Mouse (Mus musculus) heart, postnatal 0 days (tissue): ENCODE data around the gene Zfp619. TPM values are rescaled to one million over a fixed set of nuclear protein-coding genes. Genes with fewer than 3 reads are reported as not detected.

Source experiments
- ATAC-seq: fragments of 200-750 bp; cut with Nextera tagmentation; 2 replicates; pipeline ENCODE4 v1.8.0; 2017; ENCODE audit warnings: low read depth, moderate number of reproducible peaks, moderate library complexity; ENCODE audit not compliant: insufficient read depth
- DNase-seq: peaks from one replicate; pipeline ENCODE4 v3.0.0-alpha.2; 2016; ENCODE audit warnings: low spot score
- H3K27ac ChIP-seq: fragments of 300-500 bp; sonication (generic); 2 replicates; pipeline ENCODE4 v1.5.1; 2014; ENCODE audit warnings: low read depth, mild to moderate bottlenecking
- H3K27me3 ChIP-seq: fragments of 300-500 bp; sonication (generic); 2 replicates; pipeline ENCODE4 v1.6.1; 2014; ENCODE audit warnings: low read length, mixed read lengths; ENCODE audit not compliant: control insufficient read depth, insufficient read depth
- H3K36me3 ChIP-seq: fragments of 300-500 bp; sonication (generic); replicated peaks from 2 replicates; pipeline ENCODE4 v1.6.1; 2014; ENCODE audit warnings: low read length, mixed read lengths; ENCODE audit not compliant: control insufficient read depth, insufficient read depth
- H3K4me1 ChIP-seq: fragments of 300-500 bp; sonication (generic); 2 replicates; pipeline ENCODE4 v1.6.1; 2014; ENCODE audit warnings: antibody characterized with exemption; ENCODE audit not compliant: control insufficient read depth, insufficient read depth
- H3K4me2 ChIP-seq: fragments of 300-500 bp; sonication (generic); 2 replicates; pipeline ENCODE4 v1.6.1; 2014; ENCODE audit warnings: low read depth, mild to moderate bottlenecking, low read length, moderate library complexity
- H3K4me3 ChIP-seq: fragments of 300-500 bp; sonication (generic); 2 replicates; pipeline ENCODE4 v1.5.1; 2014; ENCODE audit warnings: low read depth, low read length
- H3K9ac ChIP-seq: fragments of 300-500 bp; sonication (generic); replicated peaks from 2 replicates; pipeline ENCODE4 v1.6.1; 2014; ENCODE audit warnings: low read depth, low read length, mixed read lengths
- H3K9me3 ChIP-seq: fragments of 300-500 bp; sonication (generic); replicated peaks from 2 replicates; pipeline ENCODE4 v1.6.1; 2016; ENCODE audit warnings: low read length; ENCODE audit not compliant: control insufficient read depth
- CTCF ChIP-seq: IDR thresholded peaks from 2 replicates; pipeline ENCODE4 v1.5.1; 2016; ENCODE audit warnings: antibody characterized with exemption, control low read depth, low read depth
- EP300 ChIP-seq: IDR thresholded peaks from 2 replicates; pipeline ENCODE4 v1.6.1; 2016; ENCODE audit warnings: antibody characterized with exemption, low read depth
- WGBS: fragments of 180-500 bp; shearing (Covaris S2); extraction: QIAGEN DNeasy Blood & Tissue Kit; methylation state at CpG from one replicate; pipeline ENCODE4 v1.1.7; 2014; 5-methylcytosine and 5-hydroxymethylcytosine counted together
- polyA plus RNA-seq: library from polyadenylated mRNA; unstranded; fragments of >200 nt; fragmentation: Nextera tagmentation; extraction: Ambion mirVana; gene quantifications from 2 replicates; pipeline ENCODE4 v1.2.1, GENCODE M21; 2015
- total RNA-seq: library from RNA; depleted of rRNA; stranded (reverse); fragments of >200 nt; gene quantifications from 2 replicates; pipeline ENCODE4 v1.2.3, GENCODE M21; 2014; ENCODE audit warnings: low replicate concordance

The Zfp619 gene
- total and polyA plus RNA-seq, 2 experiments from 2014 or later = 0.72 to 4.1 TPM

- Histone ChIP-seq H3K4me2 (peak overlapping the region; percentile 83), H3K36me3 (no peaks in the 10 kb centered on the region), H3K9me3 (no peaks in the 10 kb centered on the region), H3K9ac (peak overlapping the region; percentile 88), H3K4me1 (peaks cover 20% of the 10 kb centered on the region), H3K4me3 (peak overlapping the region; percentile 81), H3K27ac (peak overlapping the region; percentile 98), H3K27me3 (no peaks in the 10 kb centered on the region)
- peak; percentile 51 for TF ChIP-seq CTCF
- no peak for TF ChIP-seq EP300
- ATAC-seq = peak; percentile 90
- peak; percentile 91 for DNase-seq
- under 1% methylated on average over 41 of the region's 43 CpGs for WGBS
These were observed 26.9 kb downstream of the Zfp619 start for GRCm38 (mm10) chr7:39544242-39545111.

- H3K9me3 ChIP-seq = no peaks in the 10 kb centered on the region
- no peaks in the 10 kb centered on the region for H3K36me3 ChIP-seq
- DNase-seq (no peak), ATAC-seq (no peak; the same call in 1 of the 2 replicates)
- peak overlapping the region; percentile 98 for H3K27ac ChIP-seq
- TF ChIP-seq CTCF = no peak
- no peak for TF ChIP-seq EP300
- H3K4me3 ChIP-seq = peak overlapping the region; percentile 81
- H3K27me3 ChIP-seq = no peaks in the 10 kb centered on the region
- peaks cover 20% of the 10 kb centered on the region for H3K4me1 ChIP-seq
- peak overlapping the region; percentile 88 for H3K9ac ChIP-seq
- H3K4me2 ChIP-seq = peak overlapping the region; percentile 83
- 48% methylated on average over 10 of the region's 10 CpGs for WGBS
These were observed 27.6 kb downstream of the Zfp619 start for GRCm38 (mm10) chr7:39545134-39545533.

- no peaks in the 10 kb centered on the region for H3K36me3 ChIP-seq
- DNase-seq (no peak), ATAC-seq (no peak)
- no peak overlapping the region for H3K9ac ChIP-seq
- H3K9me3 ChIP-seq = no peaks in the 10 kb centered on the region
- no peaks in the 10 kb centered on the region for H3K27me3 ChIP-seq
- 65% methylated on average over 2 of the region's 2 CpGs for WGBS
- no peak overlapping the region for H3K4me2 ChIP-seq
- no peak overlapping the region for H3K4me3 ChIP-seq
- no peak overlapping the region for H3K27ac ChIP-seq
- no peak for TF ChIP-seq EP300
- no peak for TF ChIP-seq CTCF
- H3K4me1 ChIP-seq = peaks cover 20% of the 10 kb centered on the region; the same call in 1 of the 2 replicates
These were observed 31.8 kb downstream of the Zfp619 start for GRCm38 (mm10) chr7:39549336-39549735.

- H3K9me3 ChIP-seq = no peaks in the 10 kb centered on the region
- H3K4me3 ChIP-seq = peak overlapping the region; percentile 87
- peak overlapping the region; percentile 74 for H3K9ac ChIP-seq
- H3K27me3 ChIP-seq = no peaks in the 10 kb centered on the region
- H3K36me3 ChIP-seq = peaks cover 9% of the 10 kb centered on the region
- peak overlapping the region; percentile 94 for H3K27ac ChIP-seq
- TF ChIP-seq EP300 (no peak), CTCF (peak; percentile 24)
- peak overlapping the region; percentile 62 for H3K4me2 ChIP-seq
- 3% methylated on average over 51 of the region's 52 CpGs for WGBS
- ATAC-seq (peak; percentile 100), DNase-seq (peak; percentile 96)
- peaks cover 13% of the 10 kb centered on the region; the same call in 1 of the 2 replicates for H3K4me1 ChIP-seq
These were observed 34.7 kb downstream of the Zfp619 start for GRCm38 (mm10) chr7:39551976-39552891.

- peaks cover 13% of the 10 kb centered on the region; the same call in 1 of the 2 replicates for H3K4me1 ChIP-seq
- H3K4me3 ChIP-seq = peak overlapping the region; percentile 87
- no peaks in the 10 kb centered on the region for H3K9me3 ChIP-seq
- no peak for ATAC-seq
- DNase-seq = peak; percentile 13
- H3K27me3 ChIP-seq = no peaks in the 10 kb centered on the region
- H3K36me3 ChIP-seq = peaks cover 9% of the 10 kb centered on the region
- peak overlapping the region; percentile 62 for H3K4me2 ChIP-seq
- TF ChIP-seq CTCF (no peak), EP300 (no peak)
- H3K9ac ChIP-seq = peak overlapping the region; percentile 74
- 7% methylated on average over 5 of the region's 5 CpGs for WGBS
- peak overlapping the region; percentile 94 for H3K27ac ChIP-seq
These were observed 35.4 kb downstream of the Zfp619 start for GRCm38 (mm10) chr7:39552993-39553392.
